ENCODE assay signal across 25 mouse cellular contexts in the genomic region with DNA sequence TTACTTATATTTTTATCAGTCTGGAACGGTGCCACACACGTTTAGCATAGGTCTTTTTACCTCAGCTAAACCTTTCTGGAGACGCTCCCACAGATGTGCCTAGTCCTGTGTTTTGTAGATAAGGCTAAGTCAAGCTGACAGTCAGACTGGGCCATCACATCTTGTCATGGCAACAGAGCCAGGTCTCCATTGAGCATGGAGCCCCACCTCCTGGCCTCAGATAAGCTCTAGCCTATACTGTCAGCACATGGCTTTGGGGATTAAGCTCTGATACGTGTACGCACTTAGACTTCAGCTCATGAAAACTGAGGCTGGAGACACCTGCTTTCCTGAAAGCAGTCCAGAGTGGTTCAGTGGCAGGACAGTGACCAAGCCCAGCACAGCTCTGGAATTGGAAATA.
A peak's percentile ranks its signal among the peaks of the same experiment; 100 is the strongest.
DNase-seq lines count a peak whose midpoint lies in the region; ATAC-seq and TF ChIP-seq lines count a peak whose summit lies in the region.
"Had no signal": no experiment of that assay in that cellular context is flagged by ENCODE, and none has a peak within 500 bp of the region (broad histone marks: within the 10 kb centered on the region; RNA-seq: fewer than 3 reads in every experiment).

No protein-coding gene starts in this region.

- H3K27me3 ChIP-seq in heart, embryonic 10.5 days (ENCODE audit: insufficient read depth, poor library complexity, severe bottlenecking) = no peaks in the 10 kb centered on the region
- H3K27me3 ChIP-seq in liver, embryonic 12.5 days (replicated peaks) = no peaks in the 10 kb centered on the region
- no peaks in the 10 kb centered on the region for H3K27me3 ChIP-seq in liver, postnatal 0 days (ENCODE audit: insufficient read depth, low read length)
- no peaks in the 10 kb centered on the region for H3K27me3 ChIP-seq in liver, embryonic 16.5 days (ENCODE audit: control insufficient read depth, insufficient read depth, low read depth, low read length)
- H3K27me3 ChIP-seq: embryonic facial prominence, embryonic 15.5 days; heart, embryonic 13.5 days had no signal

- no peaks in the 10 kb centered on the region for H3K36me3 ChIP-seq in heart, embryonic 10.5 days
- no peaks in the 10 kb centered on the region for H3K36me3 ChIP-seq in liver, embryonic 12.5 days
- no peaks in the 10 kb centered on the region for H3K36me3 ChIP-seq in liver, postnatal 0 days (replicated peaks; ENCODE audit: insufficient read depth, low read length)
- no peaks in the 10 kb centered on the region for H3K36me3 ChIP-seq in liver, embryonic 16.5 days (ENCODE audit: control insufficient read depth, insufficient read depth)
- H3K36me3 ChIP-seq: embryonic facial prominence, embryonic 15.5 days; forebrain, embryonic 10.5 days; G1E; heart, embryonic 13.5 days; hindbrain, embryonic 13.5 days had no signal

- H3K9ac ChIP-seq in liver, embryonic 12.5 days = no peak overlapping the region
- no peak overlapping the region for H3K9ac ChIP-seq in liver, postnatal 0 days (replicated peaks)
- no peak overlapping the region for H3K9ac ChIP-seq in liver, embryonic 16.5 days (ENCODE audit: low read depth, low read length)
- H3K9ac ChIP-seq: embryonic facial prominence, embryonic 15.5 days; heart, embryonic 13.5 days; hindbrain, embryonic 13.5 days had no signal

- ATAC-seq in liver, embryonic 12.5 days = peak; percentile 76
- ATAC-seq in liver, postnatal 0 days = no peak
- peak; percentile 9; the same call in 1 of the 2 replicates for ATAC-seq in liver, embryonic 16.5 days (ENCODE audit: low read depth)
- ATAC-seq: activated CD4-positive, CD25-positive, alpha-beta regulatory T cell, adult 4 months; CD4-positive, CD25-positive, alpha-beta regulatory T cell, adult 4 months; forebrain, embryonic 14.5 days; hindbrain, postnatal 0 days had no signal

- no peaks in the 10 kb centered on the region for H3K4me1 ChIP-seq in heart, embryonic 10.5 days
- H3K4me1 ChIP-seq in liver, embryonic 12.5 days = no peaks in the 10 kb centered on the region
- no peaks in the 10 kb centered on the region for H3K4me1 ChIP-seq in liver, postnatal 0 days (ENCODE audit: insufficient read depth)
- no peaks in the 10 kb centered on the region for H3K4me1 ChIP-seq in liver, embryonic 16.5 days (ENCODE audit: control insufficient read depth, low read depth, low read length)
- H3K4me1 ChIP-seq: embryonic facial prominence, embryonic 15.5 days; heart, embryonic 13.5 days; hindbrain, embryonic 13.5 days had no signal

- H3K27ac ChIP-seq in heart, embryonic 10.5 days = no peak overlapping the region
- H3K27ac ChIP-seq in liver, embryonic 12.5 days = no peak overlapping the region
- no peak overlapping the region for H3K27ac ChIP-seq in liver, postnatal 0 days (ENCODE audit: low read depth)
- no peak overlapping the region for H3K27ac ChIP-seq in liver, embryonic 16.5 days (ENCODE audit: low read length)
- H3K27ac ChIP-seq: embryonic facial prominence, embryonic 15.5 days; forebrain, embryonic 10.5 days; gastrocnemius, adult 2 months; heart, embryonic 13.5 days; hindbrain, embryonic 13.5 days; hindbrain, postnatal 0 days had no signal

- H3K4me2 ChIP-seq in liver, embryonic 12.5 days = no peak overlapping the region
- H3K4me2 ChIP-seq in liver, postnatal 0 days (ENCODE audit: low read depth, low read length) = no peak overlapping the region
- H3K4me2 ChIP-seq in liver, embryonic 16.5 days (ENCODE audit: low read depth, low read length) = no peak overlapping the region
- H3K4me2 ChIP-seq: embryonic facial prominence, embryonic 15.5 days; heart, embryonic 13.5 days; hindbrain, embryonic 13.5 days had no signal

- no peak for TF ChIP-seq CTCF in liver, postnatal 0 days (IDR thresholded peaks at IDR 0.05; ENCODE audit: low read depth)

- WGBS in heart, embryonic 10.5 days = 39% methylated on average over 5 of the region's 5 CpGs
- WGBS in liver, embryonic 12.5 days (ENCODE audit: insufficient replicate concordance) = 52% methylated on average over 5 of the region's 5 CpGs
- WGBS in liver, postnatal 0 days (ENCODE audit: insufficient replicate concordance) = 65% methylated on average over 5 of the region's 5 CpGs
- WGBS in liver, embryonic 16.5 days (ENCODE audit: insufficient replicate concordance) = 60% methylated on average over 5 of the region's 5 CpGs

- peak; percentile 87 for DNase-seq in heart, embryonic 10.5 days (ENCODE audit: low spot score)
- no peak for DNase-seq in heart, adult 11 months
- DNase-seq in liver, postnatal 0 days = no peak
- no peak for DNase-seq in layer of hippocampus, adult 9-11 months
- DNase-seq in urinary bladder, postnatal 10 days (ENCODE audit: low spot score) = no peak
- DNase-seq: adrenal gland, postnatal 14 days; B cell, adult 2 months; cerebellum, adult 2 months; cerebellum, postnatal 10 days; embryo, embryonic 11 days; gastrocnemius, adult 2 months; gastrocnemius, postnatal 25 days; heart, adult 18-20 months had no signal

- H3K4me3 ChIP-seq in heart, embryonic 10.5 days = no peak overlapping the region
- no peak overlapping the region for H3K4me3 ChIP-seq in liver, embryonic 12.5 days
- H3K4me3 ChIP-seq in liver, postnatal 0 days (ENCODE audit: low read depth, low read length) = no peak overlapping the region
- H3K4me3 ChIP-seq in liver, embryonic 16.5 days (ENCODE audit: low read depth, low read length) = no peak overlapping the region
- H3K4me3 ChIP-seq: embryonic facial prominence, embryonic 15.5 days; erythroblast, embryonic 14.5 days; forebrain, embryonic 10.5 days; gastrocnemius, adult 2 months; heart, embryonic 13.5 days; hindbrain, embryonic 13.5 days had no signal

- no peaks in the 10 kb centered on the region; the same call in 1 of the 2 replicates for H3K9me3 ChIP-seq in heart, embryonic 10.5 days
- peaks cover 24% of the 10 kb centered on the region; the same call in 1 of the 2 replicates for H3K9me3 ChIP-seq in liver, embryonic 12.5 days (replicated peaks)
- H3K9me3 ChIP-seq in liver, postnatal 0 days (ENCODE audit: low read length) = no peaks in the 10 kb centered on the region; the same call in 1 of the 2 replicates
- H3K9me3 ChIP-seq in liver, embryonic 16.5 days (replicated peaks; ENCODE audit: control insufficient read depth, low read length) = no peaks in the 10 kb centered on the region; the same call in 1 of the 2 replicates
- H3K9me3 ChIP-seq: embryonic facial prominence, embryonic 15.5 days; forebrain, embryonic 10.5 days; heart, embryonic 13.5 days; hindbrain, embryonic 13.5 days had no signal

- no peak for TF ChIP-seq EP300 in liver, postnatal 0 days (IDR thresholded peaks at IDR 0.05; ENCODE audit: low read depth)
